Mouse (Mus musculus) cerebellum, adult 11 months (tissue): ENCODE measurements around the gene Wasf1.

ENCODE experiments used
- DNase-seq: peaks from one replicate; pipeline ENCODE4 v3.0.0; 2022

Gene Wasf1

GRCm38 (mm10) chr10:40896656-40897055 is 13.4 kb downstream of the Wasf1 start:
- DNase-seq = no peak

- no peak for DNase-seq
These were observed 18.5 kb downstream of the Wasf1 start for GRCm38 (mm10) chr10:40901786-40902185.

- DNase-seq = no peak
These were observed 22.9 kb downstream of the Wasf1 start for GRCm38 (mm10) chr10:40906131-40906530.

- DNase-seq = no peak
These were observed 23.5 kb downstream of the Wasf1 start for GRCm38 (mm10) chr10:40906802-40907201.

- DNase-seq = no peak
These were observed 25.3 kb downstream of the Wasf1 start for GRCm38 (mm10) chr10:40908580-40908979.

GRCm38 (mm10) chr10:40910811-40911210 is 27.5 kb downstream of the Wasf1 start:
- no peak for DNase-seq

GRCm38 (mm10) chr10:40915240-40915639 is 32.0 kb downstream of the Wasf1 start:
- DNase-seq = peak; percentile 38

- no peak for DNase-seq
These were observed 35.6 kb downstream of the Wasf1 start for GRCm38 (mm10) chr10:40918669-40919440.

GRCm38 (mm10) chr10:40919464-40919863 is 36.2 kb downstream of the Wasf1 start:
- no peak for DNase-seq

GRCm38 (mm10) chr10:40932995-40933394 is 49.7 kb downstream of the Wasf1 start:
- DNase-seq = no peak

GRCm38 (mm10) chr10:40936160-40936726 is 53.0 kb downstream of the Wasf1 start:
- DNase-seq = no peak

GRCm38 (mm10) chr10:40937569-40937968 is 54.3 kb downstream of the Wasf1 start:
- DNase-seq = no peak

- DNase-seq = no peak
These were observed 59.4 kb downstream of the Wasf1 start for GRCm38 (mm10) chr10:40942688-40943087.

- no peak for DNase-seq
These were observed 66.9 kb downstream of the Wasf1 start for GRCm38 (mm10) chr10:40950176-40950575.

- no peak for DNase-seq
These were observed 72.9 kb downstream of the Wasf1 start for GRCm38 (mm10) chr10:40956206-40956605.

- DNase-seq = no peak
These were observed 78.1 kb downstream of the Wasf1 start for GRCm38 (mm10) chr10:40961365-40961764.

GRCm38 (mm10) chr10:40962008-40962407 is 78.7 kb downstream of the Wasf1 start:
- DNase-seq = no peak

- no peak for DNase-seq
These were observed 81.3 kb downstream of the Wasf1 start for GRCm38 (mm10) chr10:40964546-40964945.

GRCm38 (mm10) chr10:40968551-40968950 is 85.3 kb downstream of the Wasf1 start:
- DNase-seq = no peak

- peak; percentile 14 for DNase-seq
These were observed 86.2 kb downstream of the Wasf1 start for GRCm38 (mm10) chr10:40969372-40970033.

- DNase-seq = peak; percentile 21
These were observed 87.4 kb downstream of the Wasf1 start for GRCm38 (mm10) chr10:40970601-40971245.

GRCm38 (mm10) chr10:40971256-40971655 is 88.0 kb downstream of the Wasf1 start:
- no peak for DNase-seq

- no peak for DNase-seq
These were observed 100.5 kb downstream of the Wasf1 start for GRCm38 (mm10) chr10:40983761-40984160.

- no peak for DNase-seq
These were observed 101.3 kb downstream of the Wasf1 start for GRCm38 (mm10) chr10:40984600-40984999.
